Mouse (Mus musculus): ENCODE measurements around the gene Igsf9. TPM values are rescaled to one million over a fixed set of nuclear protein-coding genes. Genes with fewer than 3 reads are reported as not detected.

Igsf9 gene
- polyA plus RNA-seq, 1 experiment from 2014 or later, result 0.24 TPM

- Histone ChIP-seq H3K4me3 (ENCODE audit: inconsistent target) (no peak overlapping the region), H3K27ac (no peak overlapping the region)
- 92% methylated on average over 17 of the region's 17 CpGs for WGBS (ENCODE audit: missing documents)
These were observed 14.4 kb downstream of the Igsf9 start for GRCm38 (mm10) chr1:172496030-172496429.

GRCm38 (mm10) chr1:172497428-172497827 lies 15.8 kb downstream of the Igsf9 start:
- Histone ChIP-seq H3K4me3 (ENCODE audit: inconsistent target) (no peak overlapping the region), H3K79me2 (ENCODE audit: inconsistent target) (peaks cover 23% of the 10 kb centered on the region), H3K36me3 (ENCODE audit: inconsistent target) (no peaks in the 10 kb centered on the region), H3K27ac (no peak overlapping the region)
- WGBS (ENCODE audit: missing documents), result 52% methylated on average over 10 of the region's 10 CpGs

More at GRCm38 (mm10) chr1:172496030-172496429, 14.4 kb downstream of the Igsf9 start:
- H3K79me2 ChIP-seq (ENCODE audit: inconsistent target), result peaks cover 9% of the 10 kb centered on the region
- H3K36me3 ChIP-seq (ENCODE audit: inconsistent target), result no peaks in the 10 kb centered on the region

GRCm38 (mm10) chr1:172499765-172500441 lies 18.3 kb downstream of the Igsf9 start, which contains the start of gene Tagln2:
Gene Tagln2 (plus strand): TSS chr1:172500047.
- 2% methylated on average over 30 of the region's 30 CpGs for WGBS (ENCODE audit: missing documents)
- H3K27ac ChIP-seq, result peak within 1 kb of the TSS; percentile 96
- peak within 1 kb of the TSS; percentile 82 for H3K4me3 ChIP-seq (ENCODE audit: inconsistent target)
- H3K79me2 ChIP-seq (ENCODE audit: inconsistent target), result peaks cover 47% of the 10 kb centered on the region
- peaks cover 1% of the 10 kb centered on the region; the same call in 1 of the 2 replicates for H3K36me3 ChIP-seq (ENCODE audit: inconsistent target)

GRCm38 (mm10) chr1:172500451-172501370 lies 19.1 kb downstream of the Igsf9 start:
- Histone ChIP-seq H3K4me3 (ENCODE audit: inconsistent target) (peak overlapping the region; percentile 82), H3K36me3 (ENCODE audit: inconsistent target) (peaks cover 9% of the 10 kb centered on the region; the same call in 1 of the 2 replicates), H3K79me2 (ENCODE audit: inconsistent target) (peaks cover 55% of the 10 kb centered on the region), H3K27ac (peak overlapping the region; percentile 96)
- WGBS (ENCODE audit: missing documents), result under 1% methylated on average over 48 of the region's 56 CpGs

GRCm38 (mm10) chr1:172501371-172502144 lies 20.0 kb downstream of the Igsf9 start:
- Histone ChIP-seq H3K27ac (peak overlapping the region; percentile 96), H3K79me2 (ENCODE audit: inconsistent target) (peaks cover 59% of the 10 kb centered on the region), H3K4me3 (ENCODE audit: inconsistent target) (peak overlapping the region; percentile 82), H3K36me3 (ENCODE audit: inconsistent target) (peaks cover 17% of the 10 kb centered on the region; the same call in 1 of the 2 replicates)
- 5% methylated on average over 10 of the region's 13 CpGs for WGBS (ENCODE audit: missing documents)

GRCm38 (mm10) chr1:172502145-172503110 lies 20.8 kb downstream of the Igsf9 start:
- WGBS (ENCODE audit: missing documents), result 28% methylated on average over 10 of the region's 13 CpGs
- Histone ChIP-seq H3K79me2 (ENCODE audit: inconsistent target) (peaks cover 59% of the 10 kb centered on the region), H3K4me3 (ENCODE audit: inconsistent target) (peak overlapping the region; percentile 82), H3K27ac (peak overlapping the region; percentile 96), H3K36me3 (ENCODE audit: inconsistent target) (peaks cover 25% of the 10 kb centered on the region; the same call in 1 of the 2 replicates)

- Histone ChIP-seq H3K4me3 (ENCODE audit: inconsistent target) (peak overlapping the region; percentile 82), H3K79me2 (ENCODE audit: inconsistent target) (peaks cover 59% of the 10 kb centered on the region), H3K36me3 (ENCODE audit: inconsistent target) (peaks cover 29% of the 10 kb centered on the region; the same call in 1 of the 2 replicates), H3K27ac (peak overlapping the region; percentile 96)
- 34% methylated on average over 14 of the region's 14 CpGs for WGBS (ENCODE audit: missing documents)
These were observed 21.8 kb downstream of the Igsf9 start for GRCm38 (mm10) chr1:172503111-172503997.

GRCm38 (mm10) chr1:172504756-172505155 lies 23.2 kb downstream of the Igsf9 start:
- Histone ChIP-seq H3K36me3 (ENCODE audit: inconsistent target) (peaks cover 29% of the 10 kb centered on the region; the same call in 1 of the 2 replicates), H3K79me2 (ENCODE audit: inconsistent target) (peaks cover 59% of the 10 kb centered on the region), H3K4me3 (ENCODE audit: inconsistent target) (no peak overlapping the region), H3K27ac (no peak overlapping the region)
- WGBS (ENCODE audit: missing documents), result 80% methylated on average over 8 of the region's 8 CpGs

GRCm38 (mm10) chr1:172507001-172507400 lies 25.4 kb downstream of the Igsf9 start:
- 40% methylated on average over 5 of the region's 5 CpGs for WGBS (ENCODE audit: missing documents)
- H3K4me3 ChIP-seq (ENCODE audit: inconsistent target), result no peak overlapping the region
- peaks cover 29% of the 10 kb centered on the region; the same call in 1 of the 2 replicates for H3K36me3 ChIP-seq (ENCODE audit: inconsistent target)
- H3K79me2 ChIP-seq (ENCODE audit: inconsistent target), result peaks cover 41% of the 10 kb centered on the region
- no peak overlapping the region for H3K27ac ChIP-seq

- H3K36me3 ChIP-seq (ENCODE audit: inconsistent target), result peaks cover 29% of the 10 kb centered on the region; the same call in 1 of the 2 replicates
- H3K4me3 ChIP-seq (ENCODE audit: inconsistent target), result no peak overlapping the region
- WGBS (ENCODE audit: missing documents), result 94% methylated on average over 2 of the region's 3 CpGs
These were observed 26.1 kb downstream of the Igsf9 start for GRCm38 (mm10) chr1:172507701-172508100.

GRCm38 (mm10) chr1:172508172-172508571 lies 26.6 kb downstream of the Igsf9 start:
- Histone ChIP-seq H3K4me3 (ENCODE audit: inconsistent target) (no peak overlapping the region), H3K79me2 (ENCODE audit: inconsistent target) (peaks cover 29% of the 10 kb centered on the region), H3K36me3 (ENCODE audit: inconsistent target) (peaks cover 29% of the 10 kb centered on the region; the same call in 1 of the 2 replicates), H3K27ac (no peak overlapping the region)
- 73% methylated on average over 2 of the region's 2 CpGs for whole genome bisulfite sequencing (ENCODE audit: missing documents)

More at GRCm38 (mm10) chr1:172507701-172508100, 26.1 kb downstream of the Igsf9 start:
- H3K79me2 ChIP-seq (ENCODE audit: inconsistent target), result peaks cover 34% of the 10 kb centered on the region
- no peak overlapping the region for H3K27ac ChIP-seq

GRCm38 (mm10) chr1:172509235-172509634 lies 27.6 kb downstream of the Igsf9 start:
- no peak overlapping the region for H3K27ac ChIP-seq
- 80% methylated on average over 5 of the region's 5 CpGs for WGBS (ENCODE audit: missing documents)
- H3K36me3 ChIP-seq (ENCODE audit: inconsistent target), result peaks cover 29% of the 10 kb centered on the region; the same call in 1 of the 2 replicates
- peaks cover 19% of the 10 kb centered on the region for H3K79me2 ChIP-seq (ENCODE audit: inconsistent target)
- H3K4me3 ChIP-seq (ENCODE audit: inconsistent target), result no peak overlapping the region

Measured in macrophage (primary cell).